Mouse (Mus musculus): ENCODE results near the gene Sh3gl1.
"Not testable (repeated sequence)": the region's sequence is repeated elsewhere in the genome, so short reads cannot be mapped to it uniquely, and the experiment has no call there.

Gene Sh3gl1

GRCm38 (mm10) chr17:56036176-56036900, at the start of gene Sh3gl1:
TSS of gene Sh3gl1 (minus strand) at chr17:56036635.
- DNase-seq (ENCODE audit: extremely low read depth, low read depth) = peak; percentile 84

GRCm38 (mm10) chr17:56080781-56081585, 44.5 kb upstream of the Sh3gl1 start:
- DNase-seq (ENCODE audit: extremely low read depth, low read depth) = peak; percentile 43

DNA sequence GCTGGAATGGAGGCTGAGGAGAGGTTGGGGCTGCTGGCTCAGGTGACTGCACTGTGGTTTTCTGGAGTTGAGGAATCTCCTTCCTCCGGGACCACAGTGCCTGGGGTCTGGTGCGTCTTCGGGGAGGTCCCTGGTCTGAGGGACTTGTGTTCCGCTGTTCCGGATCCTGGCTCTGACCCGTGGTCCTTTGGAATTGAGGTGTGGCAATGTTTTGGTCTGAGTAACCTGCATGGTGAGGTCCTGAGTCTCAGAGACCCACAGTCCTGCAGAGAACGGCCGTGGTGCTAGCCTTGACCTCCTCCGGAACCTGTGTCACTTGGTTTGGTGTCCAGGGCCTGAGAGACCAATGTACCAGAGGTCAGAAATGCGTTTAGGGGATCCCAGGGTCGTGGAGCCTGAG, 43.5 kb upstream of the Sh3gl1 start:
- DNase-seq (ENCODE audit: extremely low read depth, low read depth) = no peak

DNA sequence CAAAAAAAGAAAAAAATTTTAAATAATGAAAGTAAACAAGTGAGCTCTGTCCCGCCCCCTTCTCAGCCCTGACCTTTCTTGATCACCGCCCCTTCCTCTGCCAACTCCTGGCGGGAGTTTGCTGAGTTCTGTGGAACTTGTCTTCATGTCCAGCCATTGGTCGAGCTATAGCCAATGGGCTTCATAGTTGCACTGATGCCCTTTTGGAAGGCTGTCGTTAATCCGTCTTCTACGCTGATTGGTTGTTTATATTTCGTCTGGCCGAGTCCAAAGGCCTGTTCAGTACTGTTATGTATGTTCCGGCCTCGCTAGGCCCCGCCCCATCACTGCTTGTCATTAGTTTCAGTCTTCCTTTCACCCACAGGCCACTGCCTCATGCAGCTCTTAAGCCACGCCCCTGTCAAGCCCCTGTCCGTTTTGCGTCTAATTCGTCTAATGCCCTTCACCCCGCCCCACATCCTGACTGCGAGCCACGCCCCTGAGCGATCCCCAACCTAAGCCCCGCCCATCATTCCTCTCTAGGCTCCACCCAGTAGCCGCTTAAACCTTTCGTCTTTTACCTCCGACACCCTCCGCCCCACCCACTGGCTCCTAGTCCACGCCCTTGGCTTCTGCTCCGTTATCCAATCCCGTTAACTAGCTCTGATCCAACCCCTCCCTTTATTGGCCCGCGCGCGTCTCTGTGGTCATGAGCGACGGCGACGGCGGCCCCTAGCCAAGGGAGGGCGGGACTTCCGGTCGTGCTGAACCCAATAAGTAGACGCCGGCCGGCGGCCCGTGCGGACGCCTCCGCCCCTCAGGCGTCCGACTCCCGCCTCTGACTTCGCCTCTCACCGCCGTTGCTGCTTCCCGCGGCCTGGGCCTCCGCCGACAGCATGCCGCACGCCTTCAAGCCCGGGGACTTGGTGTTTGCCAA, 42.7 kb upstream of the Sh3gl1 start, which contains the start of gene Hdgfl2:
TSS of gene Hdgfl2 (plus strand) at position 755 of the 916 bp plus-strand sequence.
- DNase-seq (ENCODE audit: extremely low read depth, low read depth) = peak; percentile 100

- DNase-seq (ENCODE audit: extremely low read depth, low read depth) = not testable (repeated sequence)
These were observed 41.9 kb upstream of the Sh3gl1 start for GRCm38 (mm10) chr17:56078361-56078760.

DNA sequence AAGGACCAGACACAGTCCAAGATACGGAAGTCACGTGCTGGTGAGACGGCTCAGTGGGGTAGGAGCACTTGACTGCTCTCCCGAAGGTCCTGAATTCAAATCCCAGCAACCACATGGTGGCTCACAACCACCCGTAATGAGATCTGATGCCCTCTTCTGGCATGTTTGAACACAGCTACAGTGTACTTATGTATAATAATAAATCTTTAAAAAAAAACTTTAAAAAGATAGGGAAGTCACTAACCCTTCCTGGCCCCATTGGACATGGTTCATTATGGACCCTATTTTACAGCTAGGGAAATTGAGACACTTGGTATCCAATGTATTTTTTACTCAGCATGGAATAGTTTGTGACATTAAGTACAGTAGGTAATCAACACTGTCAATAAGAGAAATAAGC, 41.1 kb upstream of the Sh3gl1 start:
- no peak for DNase-seq (ENCODE audit: extremely low read depth, low read depth)

DNA sequence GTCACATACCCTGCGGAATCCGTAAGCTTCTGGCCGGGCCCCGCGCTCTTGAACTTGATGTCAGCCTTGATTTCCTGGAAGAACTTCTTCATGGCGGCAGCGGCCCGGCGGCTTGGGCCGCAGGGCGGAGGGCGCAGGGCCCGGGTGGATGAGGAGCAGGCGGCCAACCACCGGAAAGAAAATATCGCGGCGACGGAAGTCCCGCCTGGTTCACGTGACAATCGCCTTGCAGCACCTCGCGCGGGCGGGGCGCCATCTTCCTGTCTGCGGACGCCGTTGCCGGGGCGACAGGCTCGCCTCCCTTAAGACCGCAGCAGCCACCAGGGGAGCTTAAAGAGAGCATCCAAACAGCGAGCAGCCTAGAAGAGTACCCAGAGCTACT, 38.4 kb upstream of the Sh3gl1 start, which contains the start of gene Ubxn6:
TSS of gene Ubxn6 (minus strand) at position 202 of the 382 bp plus-strand sequence.
- DNase-seq (ENCODE audit: extremely low read depth, low read depth) = peak; percentile 85

DNA sequence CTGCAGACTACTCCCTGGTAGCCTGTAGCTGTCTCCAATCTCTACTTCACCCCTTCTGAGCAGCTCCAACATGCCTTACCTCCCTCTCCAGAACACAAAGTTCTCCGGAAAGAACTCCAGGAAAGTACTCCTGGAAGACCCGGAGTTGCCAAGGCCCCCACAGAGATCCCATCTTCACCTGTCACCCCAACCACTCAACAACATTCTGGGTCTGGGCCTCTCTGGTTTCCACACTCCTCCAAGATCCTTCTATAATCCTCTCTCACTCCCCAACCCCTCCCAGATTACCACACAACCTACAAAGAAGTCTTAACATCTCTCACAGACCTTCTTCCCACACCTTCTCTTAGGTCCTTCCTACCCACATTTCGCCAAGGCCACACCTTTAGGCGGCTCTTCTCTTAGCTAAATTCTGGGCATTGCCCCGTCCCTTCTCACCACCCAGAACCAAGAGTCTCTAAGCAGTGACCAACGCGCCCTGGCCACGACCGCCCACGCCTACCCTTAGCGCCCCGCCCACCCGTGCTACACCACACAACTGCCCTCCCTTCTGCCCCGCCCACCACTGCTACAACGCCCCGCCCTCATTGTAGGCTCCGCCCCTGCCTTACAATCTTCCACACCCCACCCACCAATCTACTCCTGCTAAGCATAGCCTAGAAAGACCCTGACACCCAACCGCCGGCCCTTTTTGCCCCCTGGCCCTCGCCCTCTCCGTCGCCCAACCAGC, 37.8 kb upstream of the Sh3gl1 start:
- DNase-seq (ENCODE audit: extremely low read depth, low read depth) = peak; percentile 56

GRCm38 (mm10) chr17:56072243-56072642, 35.8 kb upstream of the Sh3gl1 start:
- no peak for DNase-seq (ENCODE audit: extremely low read depth, low read depth)

- DNase-seq (ENCODE audit: extremely low read depth, low read depth) = no peak
These were observed 34.7 kb upstream of the Sh3gl1 start for GRCm38 (mm10) chr17:56071126-56071525.

- DNase-seq (ENCODE audit: extremely low read depth, low read depth) = no peak
These were observed 32.6 kb upstream of the Sh3gl1 start for GRCm38 (mm10) chr17:56069066-56069465.

GRCm38 (mm10) chr17:56066451-56066850, 30.0 kb upstream of the Sh3gl1 start:
- DNase-seq (ENCODE audit: extremely low read depth, low read depth) = no peak

- DNase-seq (ENCODE audit: extremely low read depth, low read depth) = not testable (repeated sequence)
These were observed 29.3 kb upstream of the Sh3gl1 start for GRCm38 (mm10) chr17:56065715-56066114.

- no peak for DNase-seq (ENCODE audit: extremely low read depth, low read depth)
These were observed 25.6 kb upstream of the Sh3gl1 start for GRCm38 (mm10) chr17:56062081-56062480.

DNA sequence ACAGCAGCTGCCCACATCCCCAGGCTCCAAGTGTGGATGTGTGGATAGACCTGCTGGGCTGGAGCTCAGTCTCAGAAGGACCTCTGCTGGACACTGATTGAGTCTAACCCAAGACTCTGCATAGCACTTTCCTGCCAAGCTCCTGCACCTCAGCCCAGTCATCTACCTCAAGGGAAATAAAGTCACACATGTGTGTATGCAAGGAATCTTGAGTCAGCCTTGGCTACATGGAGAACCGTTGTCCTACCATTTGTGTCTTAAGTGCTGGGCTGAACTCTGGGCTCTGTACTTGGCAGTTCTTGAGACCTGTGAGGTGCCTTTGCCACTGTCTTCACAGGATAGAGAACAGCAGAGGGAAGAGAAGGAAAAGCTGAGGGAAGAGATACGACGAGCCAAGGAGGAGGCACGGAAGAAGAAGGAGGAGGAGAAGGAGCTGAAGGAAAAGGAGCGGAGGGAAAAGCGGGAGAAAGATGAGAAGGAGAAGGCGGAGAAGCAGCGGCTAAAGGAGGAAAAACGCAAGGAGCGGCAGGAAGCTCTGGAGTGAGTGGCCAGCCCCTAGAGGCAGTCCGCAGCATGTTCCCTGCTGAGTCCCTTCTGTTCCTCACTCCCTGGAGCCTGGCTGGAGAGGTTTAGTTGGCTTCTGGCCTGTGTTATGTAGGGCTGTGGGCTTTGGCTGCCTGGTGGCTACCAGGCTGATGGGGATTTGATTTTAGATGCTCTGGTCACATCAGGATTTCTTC, 21.1 kb upstream of the Sh3gl1 start:
- no peak for DNase-seq (ENCODE audit: extremely low read depth, low read depth)

GRCm38 (mm10) chr17:56055945-56056678, 19.7 kb upstream of the Sh3gl1 start:
- no peak for DNase-seq (ENCODE audit: extremely low read depth, low read depth)

DNA sequence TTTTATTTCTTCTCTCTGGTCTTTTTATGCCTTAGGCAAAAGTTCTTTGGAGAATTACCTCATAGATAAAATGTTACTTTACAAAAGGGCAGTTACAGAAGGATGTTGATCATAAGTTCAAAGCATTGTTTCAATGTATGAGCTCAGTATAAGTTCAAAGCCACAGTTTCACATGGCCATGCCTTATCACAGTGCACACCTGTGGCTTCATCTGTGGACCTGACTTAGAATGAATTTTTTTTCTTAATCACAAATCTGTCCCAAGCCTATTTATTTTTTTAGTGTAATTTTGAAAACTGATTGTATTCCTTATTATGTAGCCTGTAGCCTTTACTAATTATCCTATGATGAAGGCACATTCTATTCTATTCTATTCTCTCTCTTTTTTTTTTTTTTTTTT, 18.5 kb upstream of the Sh3gl1 start:
- DNase-seq (ENCODE audit: extremely low read depth, low read depth) = no peak

GRCm38 (mm10) chr17:56051369-56051768, 14.9 kb upstream of the Sh3gl1 start:
- no peak for DNase-seq (ENCODE audit: extremely low read depth, low read depth)

DNA sequence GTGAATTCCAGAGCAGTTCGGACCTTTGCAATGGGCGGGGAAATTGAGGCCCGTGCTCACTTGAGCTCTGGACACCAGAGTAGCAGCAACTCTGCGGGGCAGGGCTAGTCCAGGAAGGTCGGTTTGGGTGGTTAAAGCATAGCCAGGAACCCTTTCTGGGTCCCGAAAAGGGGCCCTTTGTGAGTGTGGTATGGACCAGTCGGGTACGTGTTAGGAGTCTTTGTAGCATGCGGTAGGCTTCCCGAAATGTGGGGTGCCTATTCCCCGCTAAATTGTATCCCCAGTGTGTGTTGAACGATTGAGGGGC, 4.4 kb upstream of the Sh3gl1 start:
- no peak for DNase-seq (ENCODE audit: extremely low read depth, low read depth)

All from MEL-GATA-1-ER (cell line).